Mouse (Mus musculus) kidney, adult 8-10 months (tissue): Measurements from ENCODE around the gene Cd47.
A peak's percentile ranks its signal among the peaks of the same experiment; 100 is the strongest.

ENCODE experiments used
- DNase-seq, 2 experiments: peaks; one replicate each; pipeline ENCODE4 v3.0.0; 2022

Gene Cd47

GRCm38 (mm10) chr16:49920191-49920590, 119.9 kb downstream of the Cd47 start:
- DNase-seq = no peak

GRCm38 (mm10) chr16:49921677-49922076, 121.3 kb downstream of the Cd47 start:
- DNase-seq = no peak

- no peak for DNase-seq
Observed at GRCm38 (mm10) chr16:49922098-49922497, 121.8 kb downstream of the Cd47 start.

- DNase-seq = no peak
Observed at GRCm38 (mm10) chr16:49923720-49924119, 123.4 kb downstream of the Cd47 start.

GRCm38 (mm10) chr16:49924941-49925340, 124.6 kb downstream of the Cd47 start:
- DNase-seq = no peak

- DNase-seq = no peak
Observed at GRCm38 (mm10) chr16:49933274-49933673, 132.9 kb downstream of the Cd47 start.

- DNase-seq = no peak
Observed at GRCm38 (mm10) chr16:49936008-49936443, 135.7 kb downstream of the Cd47 start.

GRCm38 (mm10) chr16:49936793-49937192, 136.5 kb downstream of the Cd47 start:
- DNase-seq = no peak

- no peak for DNase-seq
Observed at GRCm38 (mm10) chr16:49937218-49938165, 137.2 kb downstream of the Cd47 start.

- DNase-seq = no peak
Observed at GRCm38 (mm10) chr16:49938483-49939301, 138.4 kb downstream of the Cd47 start.

GRCm38 (mm10) chr16:49939376-49939775, 139.0 kb downstream of the Cd47 start:
- DNase-seq = no peak

GRCm38 (mm10) chr16:49940473-49940872, 140.1 kb downstream of the Cd47 start:
- no peak for DNase-seq

- DNase-seq = no peak
Observed at GRCm38 (mm10) chr16:49941031-49941430, 140.7 kb downstream of the Cd47 start.

GRCm38 (mm10) chr16:49943726-49944125, 143.4 kb downstream of the Cd47 start:
- no peak for DNase-seq

GRCm38 (mm10) chr16:49945084-49945483, 144.8 kb downstream of the Cd47 start:
- DNase-seq = no peak

GRCm38 (mm10) chr16:49947049-49947448, 146.7 kb downstream of the Cd47 start:
- DNase-seq = no peak

- DNase-seq = no peak
Observed at GRCm38 (mm10) chr16:49947610-49948009, 147.3 kb downstream of the Cd47 start.

GRCm38 (mm10) chr16:49948287-49948686, 148.0 kb downstream of the Cd47 start:
- no peak for DNase-seq

- DNase-seq = no peak
Observed at GRCm38 (mm10) chr16:49949261-49949660, 148.9 kb downstream of the Cd47 start.

- no peak for DNase-seq
Observed at GRCm38 (mm10) chr16:49950340-49950739, 150.0 kb downstream of the Cd47 start.

GRCm38 (mm10) chr16:49951288-49951691, 151.0 kb downstream of the Cd47 start:
- peak in 1 of 2 experiments; percentile 29 for DNase-seq

GRCm38 (mm10) chr16:49951925-49952523, 151.7 kb downstream of the Cd47 start:
- peak; percentile 19 to 52 for DNase-seq

GRCm38 (mm10) chr16:49953817-49954216, 153.5 kb downstream of the Cd47 start:
- DNase-seq = peak; percentile 33 to 60
